Mouse (Mus musculus): ENCODE measurements around the gene Hoxc9.

Hoxc9 gene

GRCm38 (mm10) chr15:102955833-102956640 lies 20.2 kb upstream of the Hoxc9 start:
- CTCF ChIA-PET, result no interaction called here

- CTCF ChIA-PET, result no interaction called here
These were observed 19.3 kb upstream of the Hoxc9 start for GRCm38 (mm10) chr15:102956906-102957305.

GRCm38 (mm10) chr15:102959663-102960191 lies 16.5 kb upstream of the Hoxc9 start:
- CTCF ChIA-PET, result interaction anchor here (0.6 kb wide), 1 partner anchor 12 kb away, joined by 3 read pairs; no protein-coding TSS in a partner anchor

GRCm38 (mm10) chr15:102961728-102962127 lies 14.5 kb upstream of the Hoxc9 start:
- CTCF ChIA-PET, result interaction anchor here (0.6 kb wide), 1 partner anchor 26 kb away, joined by 4 read pairs; no protein-coding TSS in a partner anchor

GRCm38 (mm10) chr15:102962492-102962891 lies 13.7 kb upstream of the Hoxc9 start:
- CTCF ChIA-PET, result no interaction called here

- CTCF ChIA-PET, result no interaction called here
These were observed 13.0 kb upstream of the Hoxc9 start for GRCm38 (mm10) chr15:102963259-102963658.

- CTCF ChIA-PET, result interaction anchor here (1.4 kb wide), 1 partner anchor 16 kb away, joined by 3 read pairs; no protein-coding TSS in a partner anchor
These were observed 12.3 kb upstream of the Hoxc9 start for GRCm38 (mm10) chr15:102963671-102964640.

GRCm38 (mm10) chr15:102965003-102965891 lies 11.0 kb upstream of the Hoxc9 start:
- CTCF ChIA-PET, result interaction anchor here (1.1 to 1.4 kb wide), 3 partner anchors 15 to 369 kb away, joined by 3 to 7 read pairs (median 4); no protein-coding TSS in a partner anchor

GRCm38 (mm10) chr15:102965892-102966775 lies 10.1 kb upstream of the Hoxc9 start:
- CTCF ChIA-PET, result interaction anchor here (0.6 to 1.4 kb wide), 5 partner anchors 14 to 368 kb away, joined by 3 to 9 read pairs (median 4); no protein-coding TSS in a partner anchor

GRCm38 (mm10) chr15:102966776-102967311 lies 9.4 kb upstream of the Hoxc9 start, which contains the start of gene Hoxc10:
Gene Hoxc10, plus strand, starts transcription at chr15:102966796.
- CTCF ChIA-PET, result interaction anchor here (0.6 to 1.1 kb wide), 3 partner anchors 16 to 342 kb away, joined by 4 to 9 read pairs (median 7); no protein-coding TSS in a partner anchor

- CTCF ChIA-PET, result no interaction called here
These were observed 9.0 kb upstream of the Hoxc9 start, which contains the start of gene Hoxc5 for GRCm38 (mm10) chr15:102967312-102967510. Gene Hoxc5, plus strand, starts transcription at chr15:102967443.

GRCm38 (mm10) chr15:102967511-102968397 lies 8.5 kb upstream of the Hoxc9 start:
- CTCF ChIA-PET, result no interaction called here

- CTCF ChIA-PET, result interaction anchor here (0.6 kb wide), 1 partner anchor 20 kb away, joined by 13 read pairs; no protein-coding TSS in a partner anchor
These were observed 6.9 kb upstream of the Hoxc9 start for GRCm38 (mm10) chr15:102969296-102969695.

GRCm38 (mm10) chr15:102970740-102971139 lies 5.5 kb upstream of the Hoxc9 start:
- CTCF ChIA-PET, result no interaction called here

- CTCF ChIA-PET, result interaction anchor here (1.2 kb wide), 1 partner anchor 15 kb away, joined by 3 read pairs; no protein-coding TSS in a partner anchor
These were observed 4.0 kb upstream of the Hoxc9 start for GRCm38 (mm10) chr15:102972254-102972653.

- CTCF ChIA-PET, result interaction anchor here (1.2 kb wide), 1 partner anchor 14 kb away, joined by 3 read pairs; no protein-coding TSS in a partner anchor
These were observed 3.5 kb upstream of the Hoxc9 start for GRCm38 (mm10) chr15:102972753-102973152.

- CTCF ChIA-PET, result interaction anchor here (0.6 kb wide), 1 partner anchor 317 kb away, joined by 11 read pairs; no protein-coding TSS in a partner anchor
These were observed 1.2 kb upstream of the Hoxc9 start for GRCm38 (mm10) chr15:102975034-102975433.

GRCm38 (mm10) chr15:102975688-102976111 lies 539 bp upstream of the Hoxc9 start:
- CTCF ChIA-PET, result no interaction called here

Data from spleen, embryonic (tissue).